Mouse (Mus musculus): ENCODE data around the gene Rftn1.

- TF ChIP-seq CTCF (IDR thresholded peaks at IDR 0.05; ENCODE audit: borderline replicate concordance, insufficient read depth, low read depth, low read length) = no peak
- no peak for TF ChIP-seq POLR2A (IDR thresholded peaks at IDR 0.05; ENCODE audit: borderline replicate concordance, insufficient read depth, low read length)
Measured at GRCm38 (mm10) chr17:50136060-50136459, 54.4 kb downstream of the Rftn1 start.
